Mouse (Mus musculus) brown adipose tissue, adult 24 weeks (tissue): ENCODE data around the gene Tmeff1. TPM values are rescaled to one million over a fixed set of nuclear protein-coding genes. Genes with fewer than 3 reads are reported as not detected.

Experiments used
- H3K27ac ChIP-seq: fragments of 200-500 bp; replicated peaks from 2 replicates; pipeline ENCODE4 v1.5.1; 2012; ENCODE audit warnings: low read depth, mild to moderate bottlenecking, low read length
- H3K4me1 ChIP-seq: fragments of 200-500 bp; 2 replicates; pipeline ENCODE4 v1.6.1; 2012; ENCODE audit warnings: low read length, mixed read lengths; ENCODE audit not compliant: control insufficient read depth, insufficient read depth, insufficient read length
- H3K4me3 ChIP-seq: fragments of 200-500 bp; 2 replicates; pipeline ENCODE4 v1.5.1; 2012; ENCODE audit warnings: low read depth, mild to moderate bottlenecking, low read length, moderate library complexity; ENCODE audit not compliant: insufficient read depth
- polyA plus RNA-seq: library from polyadenylated mRNA; stranded (reverse); fragments of >200 nt; gene quantifications from 2 replicates; pipeline ENCODE4 v1.2.4, GENCODE M21; 2012; ENCODE audit not compliant: missing spikeins, insufficient read depth, insufficient read length

Tmeff1 gene
- polyA plus RNA-seq, 1 experiment: 29.2 TPM

GRCm38 (mm10) chr4:48548393-48549045 is 36.5 kb upstream of the Tmeff1 start:
- Histone ChIP-seq H3K4me1 (no peaks in the 10 kb centered on the region), H3K27ac (no peak overlapping the region), H3K4me3 (no peak overlapping the region)

GRCm38 (mm10) chr4:48549661-48550060 is 35.3 kb upstream of the Tmeff1 start:
- Histone ChIP-seq H3K4me3 (no peak overlapping the region), H3K4me1 (no peaks in the 10 kb centered on the region), H3K27ac (no peak overlapping the region)

- Histone ChIP-seq H3K4me3 (no peak overlapping the region), H3K27ac (no peak overlapping the region), H3K4me1 (no peaks in the 10 kb centered on the region)
Observed at GRCm38 (mm10) chr4:48552486-48553064, 32.4 kb upstream of the Tmeff1 start.

DNA sequence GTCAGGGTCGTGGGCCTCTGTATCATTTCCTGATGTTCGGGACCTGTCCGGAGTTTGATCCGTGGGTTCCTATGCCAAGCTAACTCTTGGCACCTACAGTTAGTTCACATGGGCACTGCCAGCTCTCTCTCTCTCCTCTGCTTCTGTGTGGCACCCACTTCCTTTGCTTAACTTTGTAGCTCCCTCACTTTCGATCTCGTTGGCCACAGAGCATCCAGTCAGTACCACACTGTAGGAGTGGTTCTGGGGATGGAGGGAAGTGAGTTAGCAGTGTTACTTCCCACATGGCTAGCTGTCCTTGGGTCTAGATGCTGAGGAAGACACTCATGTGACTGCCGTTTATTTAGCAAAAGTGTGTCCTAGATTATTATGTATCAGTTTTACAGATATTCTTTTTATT is 30.8 kb upstream of the Tmeff1 start:
- H3K27ac ChIP-seq: no peak overlapping the region
- no peak overlapping the region for H3K4me3 ChIP-seq
- no peaks in the 10 kb centered on the region for H3K4me1 ChIP-seq

GRCm38 (mm10) chr4:48555729-48556128 is 29.2 kb upstream of the Tmeff1 start:
- H3K4me1 ChIP-seq: no peaks in the 10 kb centered on the region
- no peak overlapping the region for H3K27ac ChIP-seq
- no peak overlapping the region for H3K4me3 ChIP-seq

DNA sequence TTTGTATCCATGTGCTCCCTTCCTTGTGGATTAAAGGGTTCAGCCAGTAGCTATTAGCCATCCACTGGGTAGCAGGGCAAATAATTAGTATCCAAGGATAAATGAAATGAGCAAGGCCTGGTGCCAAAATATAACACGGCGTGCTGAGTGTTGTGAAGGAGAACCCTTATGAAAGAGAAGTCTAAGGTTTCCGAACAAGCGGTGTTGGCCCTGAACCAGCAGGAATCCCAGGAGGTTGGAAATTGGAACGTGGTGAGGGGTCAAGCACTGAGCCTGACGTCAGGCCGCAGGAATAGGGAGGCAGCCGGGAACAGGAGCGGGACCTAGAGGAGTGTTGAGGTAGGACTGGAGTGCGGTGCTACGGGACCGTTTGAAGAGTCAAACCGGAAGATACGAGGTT is 25.3 kb upstream of the Tmeff1 start:
- Histone ChIP-seq H3K4me1 (no peaks in the 10 kb centered on the region), H3K27ac (peak overlapping the region; percentile 89), H3K4me3 (peak overlapping the region; percentile 58)

DNA sequence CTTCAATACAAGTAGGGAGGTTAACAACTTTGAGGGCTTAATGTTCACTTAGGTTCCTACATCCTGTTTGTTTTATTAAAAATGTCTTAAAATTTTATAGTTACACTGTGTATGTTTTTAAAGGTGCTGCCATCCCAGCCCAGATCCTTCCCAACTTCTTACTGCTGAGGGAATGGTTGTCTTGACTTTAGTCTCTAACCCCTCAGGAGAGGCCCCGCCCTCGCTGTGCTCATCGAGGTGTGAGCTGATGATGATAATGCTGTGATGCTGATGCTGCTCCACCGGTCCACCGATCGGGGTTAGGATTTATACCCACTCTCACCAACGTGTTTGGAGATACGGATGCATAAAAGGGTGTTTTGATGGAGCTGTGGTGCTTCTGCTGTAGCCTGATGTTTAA is 23.1 kb upstream of the Tmeff1 start:
- H3K4me3 ChIP-seq: no peak overlapping the region
- no peak overlapping the region for H3K27ac ChIP-seq
- no peaks in the 10 kb centered on the region for H3K4me1 ChIP-seq

GRCm38 (mm10) chr4:48564962-48565361 is 20.0 kb upstream of the Tmeff1 start:
- Histone ChIP-seq H3K4me3 (no peak overlapping the region), H3K27ac (no peak overlapping the region), H3K4me1 (no peaks in the 10 kb centered on the region)

DNA sequence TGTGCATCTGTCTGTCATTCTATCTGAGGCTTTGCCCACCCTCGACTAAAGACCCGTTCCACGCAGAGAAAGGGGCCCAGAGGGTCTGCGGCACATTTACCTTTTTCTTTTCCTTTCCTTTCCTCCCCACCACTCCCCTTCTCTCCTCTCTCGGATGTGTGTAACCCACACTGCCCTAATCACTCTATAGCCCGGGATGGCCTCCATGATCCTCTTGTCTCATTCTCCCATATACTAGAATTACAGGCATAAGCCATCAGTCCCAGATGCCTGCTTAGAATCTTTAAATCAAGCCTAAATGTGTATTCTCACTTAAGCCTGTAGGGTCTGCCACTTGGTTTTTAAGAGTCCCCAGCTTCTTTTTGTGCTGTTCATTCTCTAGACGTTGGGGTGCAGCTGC is 8.6 kb upstream of the Tmeff1 start:
- Histone ChIP-seq H3K4me1 (peaks cover 9% of the 10 kb centered on the region), H3K27ac (no peak overlapping the region), H3K4me3 (no peak overlapping the region)

GRCm38 (mm10) chr4:48577831-48578230 is 7.1 kb upstream of the Tmeff1 start:
- peaks cover 9% of the 10 kb centered on the region for H3K4me1 ChIP-seq
- peak overlapping the region; percentile 97 for H3K27ac ChIP-seq
- H3K4me3 ChIP-seq: no peak overlapping the region

- Histone ChIP-seq H3K27ac (peak overlapping the region; percentile 97), H3K4me3 (no peak overlapping the region), H3K4me1 (peaks cover 9% of the 10 kb centered on the region)
Observed at GRCm38 (mm10) chr4:48578399-48578798, 6.6 kb upstream of the Tmeff1 start.

GRCm38 (mm10) chr4:48579475-48580110 is 5.4 kb upstream of the Tmeff1 start:
- Histone ChIP-seq H3K27ac (peak overlapping the region; percentile 55), H3K4me3 (no peak overlapping the region), H3K4me1 (peaks cover 6% of the 10 kb centered on the region; the same call in 1 of the 2 replicates)

- Histone ChIP-seq H3K4me1 (peaks cover 6% of the 10 kb centered on the region; the same call in 1 of the 2 replicates), H3K4me3 (no peak overlapping the region), H3K27ac (no peak overlapping the region)
Observed at GRCm38 (mm10) chr4:48581201-48581600, 3.8 kb upstream of the Tmeff1 start.

GRCm38 (mm10) chr4:48581993-48582392 is 3.0 kb upstream of the Tmeff1 start:
- peaks cover 6% of the 10 kb centered on the region; the same call in 1 of the 2 replicates for H3K4me1 ChIP-seq
- H3K27ac ChIP-seq: no peak overlapping the region
- no peak overlapping the region for H3K4me3 ChIP-seq

- H3K4me3 ChIP-seq: no peak overlapping the region
- H3K27ac ChIP-seq: no peak overlapping the region
- H3K4me1 ChIP-seq: peaks cover 6% of the 10 kb centered on the region; the same call in 1 of the 2 replicates
Observed at GRCm38 (mm10) chr4:48582941-48583340, 2.0 kb upstream of the Tmeff1 start.
